Mouse (Mus musculus) G1E-ER4 (cell line): ENCODE measurements around the gene Zfp422. TPM values are rescaled to one million over a fixed set of nuclear protein-coding genes. Genes with fewer than 3 reads are reported as not detected.

Experiments
- GATA1 ChIP-seq: IDR thresholded peaks from one replicate; pipeline ENCODE4 v1.8.0; 2012; ENCODE audit warnings: low read length, inconsistent platforms
- polyA plus RNA-seq: library from polyadenylated mRNA; stranded (reverse); fragments of >175 nt; gene quantifications from 2 replicates; pipeline ENCODE4 v1.2.3, GENCODE M21; 2012

Gene Zfp422
- not detected in 2 replicates for polyA plus RNA-seq

DNA sequence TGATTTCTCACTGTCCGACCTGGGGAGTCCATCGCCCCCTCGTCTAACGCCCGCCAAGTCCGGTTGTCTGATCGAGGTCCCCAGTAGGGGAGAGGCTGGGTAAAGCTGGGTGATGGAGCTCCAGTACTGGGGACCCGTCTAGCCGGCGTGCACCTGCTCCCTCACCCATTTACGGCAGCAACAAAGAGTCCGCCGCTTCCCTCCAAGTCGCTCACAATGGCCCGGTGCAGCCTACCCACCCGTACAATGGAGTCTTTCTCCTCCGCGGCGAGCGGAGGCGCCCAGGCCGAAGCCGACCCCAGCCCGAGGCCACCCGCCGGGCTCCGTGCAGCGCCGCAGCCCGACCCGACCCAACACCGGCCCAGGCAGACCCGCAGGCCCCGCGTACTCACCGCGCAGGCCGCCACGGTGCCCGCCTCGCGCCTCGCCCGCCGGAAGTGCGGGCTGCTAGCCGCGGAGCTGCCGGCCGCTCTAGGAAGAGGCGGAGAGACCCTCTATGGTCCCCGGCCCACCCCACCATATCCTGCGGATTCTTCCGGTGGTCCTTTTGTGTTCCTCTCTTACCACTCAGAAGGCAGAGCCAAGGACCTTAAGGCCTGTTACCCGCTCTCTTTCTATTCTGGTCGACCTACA lies at the start of gene Zfp422:
Gene Zfp422, minus strand, starts transcription at position 461 of the 633 bp plus-strand sequence.
- no peak for TF ChIP-seq GATA1

DNA sequence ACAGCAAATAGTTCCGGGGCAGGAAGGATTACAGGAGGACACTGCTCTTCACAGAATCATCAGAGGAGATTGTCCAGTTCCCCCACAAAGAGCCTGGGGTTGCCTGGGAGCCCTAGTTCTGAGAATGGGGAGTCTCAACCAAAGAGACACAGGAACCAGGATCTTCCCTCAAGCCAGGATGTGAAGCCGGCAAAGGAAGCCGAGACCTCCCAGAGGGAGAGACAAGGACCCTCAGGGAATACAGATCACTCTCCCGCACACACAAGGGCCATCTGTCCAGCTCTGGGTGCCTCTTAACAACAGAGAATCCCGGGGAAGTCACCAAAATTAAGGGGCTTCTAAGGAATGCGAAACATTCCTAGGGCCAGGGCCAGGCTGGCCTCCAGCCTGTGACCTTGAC lies 48.5 kb upstream of the Zfp422 start:
- TF ChIP-seq GATA1, result no peak

DNA sequence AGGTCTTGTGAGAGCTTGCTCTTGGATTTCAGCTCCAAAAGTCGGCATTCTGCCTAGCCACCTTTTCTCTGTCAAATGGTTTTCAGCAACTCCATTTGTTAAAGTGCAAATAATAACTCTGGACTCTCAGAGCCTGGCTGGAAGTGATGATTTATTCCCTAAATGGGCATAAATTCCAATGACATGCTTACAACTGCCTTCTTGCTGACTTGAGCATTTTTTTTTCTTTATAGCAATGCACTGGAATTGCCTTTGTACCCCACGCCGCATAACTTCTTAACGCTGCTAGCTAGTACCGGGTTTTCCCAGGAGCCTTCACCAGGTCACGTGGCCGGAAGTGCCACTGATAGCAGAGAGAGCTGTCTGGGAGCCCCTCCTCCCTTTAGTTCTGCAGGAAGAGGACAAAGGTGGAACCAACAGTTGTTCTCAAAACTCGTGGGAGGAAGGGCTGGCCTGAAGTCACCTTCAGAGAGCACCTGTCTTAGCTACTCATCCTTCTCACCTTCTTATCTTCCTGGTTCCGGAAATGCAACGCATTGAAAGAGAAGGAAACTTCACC lies 47.6 kb upstream of the Zfp422 start:
- no peak for TF ChIP-seq GATA1

DNA sequence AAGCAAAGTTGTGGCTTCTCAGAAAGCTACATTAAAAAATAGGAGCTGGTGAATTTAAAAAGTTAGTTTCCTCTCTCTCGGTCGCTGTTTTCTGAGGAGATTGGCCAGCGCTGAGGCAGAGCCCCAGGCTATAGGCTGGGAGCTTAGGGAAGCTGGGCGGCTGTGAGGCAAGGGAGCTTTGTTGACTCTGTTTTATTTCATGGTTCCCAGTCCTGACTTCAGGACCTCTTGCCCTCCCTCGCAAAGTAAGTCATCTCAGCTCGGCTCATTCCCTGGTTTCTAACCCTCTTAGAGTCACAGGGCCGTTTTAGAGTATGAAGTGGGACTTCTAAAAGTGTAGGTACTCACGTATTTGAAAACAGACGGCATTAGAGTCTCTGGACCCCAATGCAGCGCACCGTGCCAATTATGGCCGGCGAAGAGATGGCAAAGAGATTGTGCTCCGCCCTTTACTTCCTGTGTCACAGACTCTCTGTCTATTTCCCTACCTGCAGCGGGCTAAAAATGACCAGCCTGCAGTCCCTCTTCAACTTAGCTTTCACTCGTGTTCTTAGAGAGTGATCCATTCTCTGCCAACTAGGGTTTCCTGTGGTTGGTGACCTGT lies 45.6 kb upstream of the Zfp422 start:
- no peak for TF ChIP-seq GATA1

DNA sequence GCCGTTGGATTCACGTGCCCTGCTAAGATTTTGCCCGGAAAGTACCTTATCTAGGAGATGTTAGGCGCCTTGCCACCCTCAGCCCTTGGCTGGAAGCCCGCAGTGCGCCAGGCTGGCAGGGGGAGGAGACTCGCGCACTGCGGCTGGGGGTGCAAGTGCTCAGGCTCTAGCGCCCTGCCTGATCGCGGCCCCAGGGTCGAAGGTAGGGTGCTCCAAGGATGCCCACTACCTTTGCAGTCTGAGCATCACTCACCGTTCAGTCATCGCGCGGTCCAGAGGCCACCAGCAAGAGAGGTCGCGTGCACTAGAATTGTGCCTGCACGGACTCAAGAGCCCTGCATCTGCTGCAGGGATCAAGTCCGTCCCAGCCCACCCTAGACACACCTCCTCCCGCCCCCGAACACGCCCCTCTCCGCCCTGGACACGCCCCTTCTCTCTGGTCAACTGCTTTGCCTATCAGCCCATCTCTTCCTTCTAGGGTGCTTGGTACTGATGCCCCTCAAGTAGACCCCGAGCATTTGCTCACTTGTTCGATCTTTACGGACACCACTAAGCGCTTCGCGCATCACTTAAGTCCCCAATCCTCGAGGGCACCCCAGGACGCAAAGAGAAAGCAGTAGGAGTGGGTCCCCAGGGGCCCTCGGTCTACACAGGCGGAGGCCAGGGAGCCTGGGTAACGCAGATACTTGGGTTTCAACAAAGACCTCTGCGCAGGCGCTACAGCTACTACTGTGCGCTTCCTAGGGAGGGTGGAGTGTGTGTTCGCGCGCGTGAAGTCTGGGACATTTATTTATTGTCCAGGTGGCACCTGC lies 44.9 kb upstream of the Zfp422 start, which contains the start of gene Rassf4:
Gene Rassf4, minus strand, starts transcription at position 482 of the 812 bp plus-strand sequence.
- no peak for TF ChIP-seq GATA1

DNA sequence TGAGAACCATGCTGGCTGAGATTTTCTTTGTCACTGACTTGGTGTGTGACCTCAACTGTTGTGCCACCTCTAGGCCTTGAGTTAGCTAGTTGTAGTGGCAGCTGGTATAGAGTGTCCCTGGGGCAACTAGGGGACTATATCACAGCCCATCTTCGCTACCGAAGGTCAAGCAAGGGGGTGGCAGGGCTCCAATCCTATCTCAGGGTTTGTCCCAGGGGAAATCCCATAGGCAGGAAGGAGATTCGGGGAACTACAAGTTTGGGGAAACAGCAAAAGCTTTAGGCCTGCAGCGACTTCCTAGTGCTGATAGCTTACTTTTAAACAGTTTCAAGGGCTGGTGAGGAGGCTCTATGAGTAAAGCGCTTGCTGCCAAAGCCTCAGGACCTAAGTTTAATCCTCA lies 43.5 kb upstream of the Zfp422 start:
- no peak for TF ChIP-seq GATA1

DNA sequence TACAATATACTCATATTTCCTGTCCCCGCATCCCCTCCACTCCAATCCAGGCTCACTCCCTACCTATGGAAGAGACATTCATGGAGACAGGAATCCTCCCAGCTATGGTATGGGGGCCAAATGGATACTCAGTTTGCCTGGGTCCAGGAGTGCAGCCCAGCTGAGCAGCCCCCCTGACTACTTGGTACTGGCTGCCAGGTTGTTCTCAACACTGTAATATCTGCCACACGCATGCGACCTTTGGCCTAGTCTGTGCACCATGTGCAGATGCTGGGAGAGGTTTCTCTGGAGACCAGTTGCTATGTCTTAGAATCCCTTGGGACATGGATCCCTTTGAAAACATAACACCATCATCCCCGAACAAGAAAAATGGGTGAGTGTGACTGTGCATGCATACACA lies 43.0 kb upstream of the Zfp422 start:
- TF ChIP-seq GATA1, result no peak

DNA sequence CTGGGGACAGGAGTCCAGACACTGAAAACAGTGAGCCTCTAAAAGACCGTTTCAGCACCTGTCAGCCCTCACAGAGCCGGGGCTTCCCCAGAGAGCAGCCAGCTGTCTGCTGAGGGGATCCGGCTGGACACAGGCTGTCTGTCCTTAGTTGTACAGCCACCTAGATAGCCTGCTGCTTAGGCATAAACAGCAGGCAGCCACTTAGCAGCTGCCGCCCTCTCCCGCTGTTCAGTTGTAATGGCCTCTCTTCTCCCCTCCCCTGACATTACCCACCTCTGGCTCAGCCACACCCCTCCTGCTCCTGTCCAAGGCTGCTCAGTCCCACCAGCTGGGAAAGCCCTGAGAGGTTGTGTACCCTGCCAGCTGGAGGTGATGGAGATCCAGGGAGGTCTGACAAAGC lies 42.2 kb upstream of the Zfp422 start:
- TF ChIP-seq GATA1, result no peak

DNA sequence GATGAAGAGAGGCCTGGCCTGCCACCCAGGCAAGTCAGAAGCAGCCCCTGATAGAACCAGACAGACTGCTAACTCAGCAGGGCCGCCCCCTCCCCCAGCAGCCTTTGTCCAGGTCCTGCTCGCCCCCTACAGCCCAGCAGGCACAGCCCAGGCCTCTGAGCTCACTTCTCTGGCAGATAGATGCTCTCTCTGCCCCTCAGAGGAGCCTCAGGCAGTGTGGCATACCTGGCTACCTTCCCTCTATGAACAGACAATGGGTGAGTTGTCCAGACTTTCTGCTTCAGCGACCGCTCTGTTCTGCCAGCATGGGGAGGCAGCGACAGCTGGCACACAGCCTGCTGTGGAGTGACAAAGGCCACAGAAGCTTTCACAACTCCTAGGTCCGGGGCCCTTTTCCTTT lies 41.3 kb upstream of the Zfp422 start:
- TF ChIP-seq GATA1, result no peak

DNA sequence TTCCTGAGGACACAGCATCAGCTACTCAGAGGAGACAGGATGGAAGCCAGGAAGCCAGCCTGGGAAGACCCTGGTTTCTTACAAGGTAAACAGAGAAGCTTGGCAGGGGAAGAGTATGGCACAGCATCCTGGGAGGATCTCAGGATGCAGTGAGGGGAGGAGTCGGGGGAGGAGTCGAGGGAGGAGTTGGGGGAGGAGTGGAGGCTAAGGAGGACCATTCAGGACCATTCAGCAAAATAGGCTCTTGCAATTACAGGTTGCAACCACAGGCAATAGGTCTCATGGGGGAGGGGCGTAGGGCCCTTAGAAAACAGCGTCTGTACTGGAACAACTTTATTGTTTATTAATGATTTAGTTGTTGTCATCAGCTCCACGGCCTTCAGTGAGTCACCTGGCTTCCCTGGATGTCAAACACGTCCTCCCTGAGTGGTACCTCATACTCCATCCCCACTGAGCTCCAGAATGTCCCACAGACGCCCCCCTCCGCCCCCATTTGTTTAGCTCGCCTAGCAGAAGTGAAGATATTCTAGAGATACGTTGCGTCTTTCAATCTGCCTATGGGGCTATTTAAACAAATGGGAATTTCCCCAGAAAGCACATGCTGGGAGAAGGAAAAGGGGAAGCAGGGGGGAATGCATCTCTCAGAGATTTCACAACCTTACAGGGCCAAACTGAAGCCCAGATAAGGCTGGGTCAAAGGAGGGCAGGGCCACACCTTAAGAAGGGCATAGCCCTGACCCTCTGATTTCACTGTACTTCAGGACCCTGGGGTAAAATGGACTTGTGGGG lies 40.1 kb upstream of the Zfp422 start:
- no peak for TF ChIP-seq GATA1

DNA sequence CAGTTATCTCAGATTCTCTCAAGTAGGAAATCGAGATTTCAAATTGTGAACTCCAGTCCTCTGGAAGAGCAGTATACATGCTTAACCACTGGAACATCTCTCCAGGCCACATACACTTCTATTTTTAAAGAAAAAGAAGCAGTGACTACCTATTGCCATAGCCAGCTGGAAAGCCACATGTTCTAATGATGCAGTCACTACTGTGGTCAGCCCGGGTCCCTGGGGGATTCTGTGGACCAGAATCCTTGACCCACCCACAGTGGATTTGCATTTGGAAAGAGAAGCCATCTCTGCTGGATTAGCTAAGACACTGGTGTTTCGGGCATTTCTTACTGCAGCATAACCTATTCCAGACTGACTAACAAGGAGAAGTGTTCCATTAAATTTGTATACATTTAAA lies 38.6 kb upstream of the Zfp422 start:
- TF ChIP-seq GATA1, result no peak

DNA sequence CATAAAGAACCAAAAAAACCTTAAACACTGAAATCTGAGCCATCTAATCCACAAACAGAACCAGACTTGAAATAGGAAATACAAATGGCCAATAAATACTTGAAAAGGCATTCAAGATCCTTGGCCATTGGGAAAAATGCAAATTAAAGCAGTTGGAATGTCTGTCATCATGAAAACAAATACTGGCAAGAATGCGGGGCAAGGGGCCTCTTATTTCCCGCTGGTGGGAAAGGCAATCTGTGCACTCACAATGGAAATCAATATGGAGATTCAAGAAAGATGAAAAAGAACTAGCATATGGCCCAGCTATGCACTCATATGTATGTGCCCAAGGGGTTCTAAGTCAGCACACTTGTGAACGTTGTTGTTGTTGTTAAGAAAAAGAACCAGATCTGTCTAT lies 38.1 kb upstream of the Zfp422 start:
- no peak for TF ChIP-seq GATA1

DNA sequence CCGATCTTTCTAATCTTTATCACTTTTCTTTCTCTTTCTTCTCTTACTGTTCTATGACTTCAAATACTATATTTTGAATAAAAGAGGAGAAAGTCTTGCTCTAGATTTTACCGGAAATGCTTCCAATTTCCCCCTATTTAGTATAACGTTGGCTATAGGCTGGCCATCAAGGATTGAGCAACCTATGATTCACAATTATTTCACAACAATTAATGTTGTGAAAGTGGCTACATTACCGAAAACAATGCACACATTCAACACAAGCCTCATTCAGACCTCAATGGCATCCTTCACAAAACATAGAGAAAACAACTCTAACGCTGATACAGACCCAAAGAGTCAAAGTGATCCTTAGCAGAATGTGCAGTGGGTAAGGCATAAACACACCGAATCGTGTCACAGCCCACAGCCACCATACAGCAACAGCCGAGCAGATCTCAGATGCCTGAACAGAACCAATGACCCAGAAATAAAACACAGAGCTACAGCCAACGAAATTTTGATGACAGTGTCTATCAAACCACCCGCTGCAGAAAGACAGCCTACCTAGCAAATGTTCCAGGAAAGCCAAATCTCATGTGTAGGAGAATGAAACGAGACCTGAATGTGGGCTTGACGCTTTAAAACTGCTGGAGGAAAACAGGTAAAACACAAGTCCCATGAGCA lies 37.4 kb upstream of the Zfp422 start:
- TF ChIP-seq GATA1, result no peak

DNA sequence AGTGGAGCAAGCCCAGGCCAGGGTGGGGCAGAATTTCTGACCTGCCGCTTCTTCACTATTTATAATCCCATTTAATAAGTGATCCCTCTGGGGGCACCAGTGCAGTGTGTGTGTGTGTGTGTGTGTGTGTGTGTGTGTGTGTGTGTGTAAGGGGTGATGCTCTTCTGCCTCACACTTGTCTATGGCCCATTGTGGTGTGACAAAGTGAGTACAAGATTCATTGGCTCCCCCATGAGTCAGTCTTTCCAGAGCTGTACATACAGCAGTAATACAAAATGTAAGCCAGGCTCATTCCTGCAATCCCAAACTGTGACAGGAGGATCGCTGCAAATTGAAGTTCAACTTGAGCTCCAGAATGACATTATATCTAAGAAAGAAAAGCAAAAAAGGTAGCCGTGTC lies 36.0 kb upstream of the Zfp422 start:
- no peak for TF ChIP-seq GATA1

DNA sequence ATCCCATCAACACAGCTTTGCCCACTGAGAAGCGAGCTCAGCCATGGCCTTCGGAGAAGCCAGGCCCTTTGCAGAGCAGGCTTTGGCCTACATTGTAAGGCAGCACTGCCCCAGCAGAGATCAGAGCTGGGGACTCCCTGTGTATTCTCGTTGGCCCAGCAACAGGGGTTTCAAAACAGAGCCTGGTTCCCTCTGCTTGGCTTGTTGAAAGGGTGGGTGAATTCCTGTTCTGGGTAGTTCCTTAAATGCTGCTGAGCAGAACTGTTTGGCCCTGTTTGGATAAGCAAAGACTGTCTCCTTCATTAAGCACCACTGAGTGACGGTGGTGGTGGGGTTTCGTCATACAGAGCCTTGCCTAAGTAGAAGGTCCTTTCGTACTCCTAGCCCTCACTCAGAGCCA lies 35.2 kb upstream of the Zfp422 start:
- TF ChIP-seq GATA1, result no peak
